Mouse (Mus musculus) splenic B cell, adult 2 months (primary cell): ENCODE measurements around the gene Fnip2.
"Not testable (repeated sequence)": the region's sequence is repeated elsewhere in the genome, so short reads cannot be mapped to it uniquely, and the experiment has no call there.

Experiments used
- DNase-seq: peaks from one replicate; pipeline ENCODE4 v3.0.0-alpha.2; 2011; ENCODE audit warnings: low read depth, low spot score
- H3K27me3 ChIP-seq: 2 replicates; pipeline ENCODE4 v1.6.1; 2012; ENCODE audit warnings: mild to moderate bottlenecking, low read length, moderate library complexity, mixed read lengths; ENCODE audit not compliant: control insufficient read depth, poor library complexity, insufficient read depth, severe bottlenecking
- H3K36me3 ChIP-seq: 2 replicates; pipeline ENCODE4 v1.6.1; 2012; ENCODE audit warnings: mild to moderate bottlenecking, low read length, moderate library complexity, mixed read lengths; ENCODE audit not compliant: control insufficient read depth, poor library complexity, insufficient read depth, severe bottlenecking

Gene Fnip2

DNA sequence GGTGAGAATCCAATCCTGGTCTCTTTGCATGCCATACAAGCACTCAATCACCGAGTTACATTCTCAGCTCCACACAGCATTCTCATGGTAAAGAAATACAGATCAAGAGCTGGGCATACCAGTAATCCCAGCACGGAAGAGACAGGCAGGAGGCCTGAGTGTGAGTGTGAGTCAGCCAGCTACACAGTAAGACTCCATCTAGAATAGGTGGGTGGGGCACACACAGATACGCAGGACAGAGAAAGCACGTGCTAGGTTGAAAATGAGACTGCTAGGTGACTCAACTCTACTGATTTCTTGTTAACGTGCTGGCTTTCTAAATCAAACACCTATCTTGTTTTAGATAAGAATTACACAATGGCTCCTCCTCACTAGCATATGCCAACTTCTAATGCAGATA is 77.5 kb downstream of the Fnip2 start:
- Histone ChIP-seq H3K27me3 (no peaks in the 10 kb centered on the region), H3K36me3 (no peaks in the 10 kb centered on the region)
- DNase-seq, result no peak

DNA sequence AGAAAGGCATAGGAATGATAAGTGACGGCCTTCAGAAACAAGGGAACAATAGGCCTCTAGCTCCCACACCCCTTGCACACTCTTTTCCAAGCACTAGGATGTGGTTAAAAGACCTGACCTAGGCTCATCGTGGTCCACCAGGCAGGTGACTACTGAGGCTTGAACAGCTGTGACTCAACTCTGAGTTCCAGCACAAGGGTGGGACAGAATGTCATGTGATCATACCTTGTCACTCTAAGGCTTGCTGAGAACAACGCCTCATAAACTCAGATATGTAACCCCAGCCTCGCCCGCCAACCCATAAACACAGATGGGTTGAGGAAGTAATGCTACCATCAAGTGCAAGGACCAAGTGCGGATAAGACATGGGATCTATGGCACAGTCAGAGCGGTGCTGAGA is 79.6 kb downstream of the Fnip2 start:
- Histone ChIP-seq H3K27me3 (no peaks in the 10 kb centered on the region), H3K36me3 (no peaks in the 10 kb centered on the region)
- no peak for DNase-seq

DNA sequence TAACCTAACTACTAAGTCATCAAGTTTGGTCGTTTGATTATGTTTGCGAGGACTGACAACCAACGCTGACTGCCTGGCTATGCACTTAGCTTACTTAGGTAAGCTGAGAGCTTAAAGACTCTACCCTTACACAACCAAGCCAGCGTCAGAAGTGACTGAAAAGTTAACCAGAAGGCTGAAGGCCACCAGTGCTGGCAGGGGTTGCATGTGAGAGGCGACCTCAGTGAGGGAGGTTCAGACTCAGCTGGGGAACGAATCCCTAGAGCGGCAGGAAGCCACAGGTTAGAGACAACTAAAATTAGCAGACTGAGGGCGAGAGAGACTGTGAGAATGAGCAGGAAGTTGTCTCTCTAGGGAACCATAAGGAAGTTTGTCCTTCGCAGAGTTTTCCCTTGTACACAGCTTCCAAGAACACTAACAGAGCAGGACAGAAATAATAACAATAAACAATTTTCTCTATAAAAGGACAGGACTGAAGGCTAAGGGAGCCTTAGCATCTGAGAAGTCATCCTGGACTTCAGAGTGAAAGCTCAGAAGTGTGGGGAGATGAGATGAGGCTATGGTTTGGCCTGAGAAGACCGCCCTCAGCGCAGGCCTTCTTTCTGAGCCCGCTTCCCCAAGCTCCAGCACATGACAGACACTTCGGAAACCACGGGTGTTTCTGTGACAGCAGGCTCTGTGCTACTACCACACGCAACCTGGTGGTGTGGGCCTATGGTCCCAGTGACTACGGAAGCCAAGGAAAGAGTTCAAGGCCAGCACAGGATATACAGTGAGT is 83.1 kb downstream of the Fnip2 start:
- no peak for DNase-seq
- no peaks in the 10 kb centered on the region for H3K36me3 ChIP-seq
- H3K27me3 ChIP-seq, result no peaks in the 10 kb centered on the region

DNA sequence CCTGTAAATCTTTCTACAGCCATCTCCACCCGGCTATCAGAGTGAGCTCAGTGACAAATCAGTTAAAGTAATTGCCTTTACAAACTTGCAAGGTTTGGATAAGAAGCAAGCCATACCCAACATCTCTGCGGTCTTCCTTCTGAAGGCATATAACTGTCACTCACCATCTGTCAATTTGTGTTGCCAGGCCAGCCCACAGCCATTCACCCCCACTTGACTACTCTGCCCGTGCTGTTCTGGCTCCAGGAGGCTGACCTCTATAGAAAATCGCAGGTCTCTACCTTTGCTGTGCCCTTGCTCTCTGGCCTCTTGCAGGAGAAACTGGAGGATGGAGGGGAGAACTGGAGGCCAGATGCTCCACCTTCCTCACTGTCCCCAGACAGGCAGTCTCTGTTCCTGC is 88.7 kb downstream of the Fnip2 start:
- H3K36me3 ChIP-seq, result no peaks in the 10 kb centered on the region
- H3K27me3 ChIP-seq, result no peaks in the 10 kb centered on the region
- DNase-seq, result no peak

DNA sequence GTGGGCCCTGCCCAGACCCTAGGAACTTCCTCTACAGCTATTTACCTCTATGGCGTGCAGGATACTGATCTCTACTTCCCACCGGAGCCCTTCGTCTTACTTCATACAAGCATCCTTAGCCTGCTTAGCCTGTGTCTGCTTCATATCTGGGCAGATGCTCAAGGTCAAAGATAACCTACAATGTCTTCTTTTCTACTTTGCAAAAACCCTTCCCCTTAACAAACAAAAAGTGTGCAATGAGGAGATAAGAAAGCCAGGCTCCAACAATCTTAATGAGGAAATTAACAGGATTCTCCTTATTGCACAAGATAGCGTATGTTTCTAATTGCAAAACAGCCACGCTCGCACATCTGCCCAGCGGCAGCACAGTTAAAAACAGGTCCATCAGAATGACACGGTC is 89.2 kb downstream of the Fnip2 start:
- Histone ChIP-seq H3K36me3 (no peaks in the 10 kb centered on the region), H3K27me3 (no peaks in the 10 kb centered on the region)
- no peak for DNase-seq

DNA sequence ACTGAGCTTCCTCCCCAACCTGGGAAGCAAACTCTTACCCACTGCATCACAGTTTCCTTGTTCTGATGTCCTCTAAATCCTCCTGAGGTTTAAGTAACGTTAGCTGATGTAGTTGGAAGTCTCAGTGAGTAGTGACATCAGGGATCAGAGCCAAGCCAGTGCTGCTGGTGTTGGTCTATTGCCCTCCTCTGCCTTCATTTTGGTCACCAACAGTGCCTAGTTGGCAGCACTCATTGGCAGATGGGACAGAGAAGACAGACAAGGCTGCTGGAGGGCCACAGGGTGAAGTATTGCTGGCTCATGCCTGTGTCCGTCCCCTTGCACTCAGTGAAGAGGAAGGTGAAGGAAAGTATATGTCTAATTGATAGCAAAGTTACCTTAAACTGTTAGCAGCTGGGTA is 91.6 kb downstream of the Fnip2 start:
- DNase-seq, result no peak
- Histone ChIP-seq H3K27me3 (no peaks in the 10 kb centered on the region), H3K36me3 (no peaks in the 10 kb centered on the region)

DNA sequence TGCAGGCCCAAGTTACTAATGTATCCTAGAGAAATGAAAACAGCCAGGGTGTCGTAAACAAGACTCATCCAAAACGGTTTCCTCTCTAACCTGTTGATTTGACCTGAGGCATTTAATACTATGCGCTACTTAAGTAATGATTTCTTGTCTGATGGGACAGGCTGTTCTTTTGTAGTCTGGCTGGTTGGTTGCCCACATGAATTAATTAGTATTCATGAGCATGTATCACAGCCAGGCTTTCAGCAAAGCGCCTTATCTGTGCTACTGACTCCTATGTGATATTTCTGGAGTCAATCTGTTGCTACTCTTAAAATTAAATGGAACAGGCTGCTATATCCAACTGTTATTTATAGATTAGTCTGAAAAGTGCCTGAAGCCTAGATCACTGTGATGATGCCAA is 92.7 kb downstream of the Fnip2 start:
- Histone ChIP-seq H3K36me3 (no peaks in the 10 kb centered on the region), H3K27me3 (no peaks in the 10 kb centered on the region)
- DNase-seq, result no peak

DNA sequence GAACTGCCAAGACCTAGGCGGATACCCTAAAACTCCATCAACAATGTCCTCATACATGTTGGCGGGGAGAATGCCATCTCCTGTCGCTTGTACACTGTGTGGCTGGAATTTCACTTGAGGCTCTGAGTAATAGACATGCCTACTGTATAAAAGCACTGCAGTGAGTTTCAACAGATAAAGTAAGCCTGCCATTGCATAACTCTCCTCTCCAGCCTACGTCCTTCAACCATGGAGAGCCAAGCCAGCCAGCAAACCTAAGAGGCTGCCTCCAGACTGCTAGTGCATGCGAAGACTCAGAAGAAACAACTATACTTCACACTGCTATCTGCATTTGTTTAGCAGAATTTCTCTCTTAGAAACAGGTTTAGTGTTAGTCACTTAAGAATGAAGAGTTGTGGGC is 95.2 kb downstream of the Fnip2 start:
- no peaks in the 10 kb centered on the region for H3K27me3 ChIP-seq
- no peak for DNase-seq
- H3K36me3 ChIP-seq, result no peaks in the 10 kb centered on the region

DNA sequence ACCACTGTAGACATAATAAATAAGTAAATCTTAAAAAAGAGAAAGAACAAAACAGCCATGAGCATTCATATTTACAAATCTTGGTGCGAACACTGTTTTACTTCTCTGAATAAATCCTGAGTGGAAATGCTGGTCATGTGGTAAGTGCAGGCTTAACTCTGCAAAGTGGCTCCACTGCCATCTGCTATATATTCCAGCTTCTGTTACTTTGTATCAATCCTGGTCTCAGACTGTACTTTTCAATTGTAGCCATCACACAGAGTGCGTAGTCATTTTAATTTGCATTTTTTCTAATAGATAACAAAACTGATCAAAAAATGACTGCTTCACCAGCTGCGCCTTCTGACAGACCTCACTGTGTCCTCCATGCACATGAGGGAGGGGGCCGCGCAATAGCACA is 98.2 kb downstream of the Fnip2 start:
- no peak for DNase-seq
- no peaks in the 10 kb centered on the region for H3K27me3 ChIP-seq
- H3K36me3 ChIP-seq, result no peaks in the 10 kb centered on the region

DNA sequence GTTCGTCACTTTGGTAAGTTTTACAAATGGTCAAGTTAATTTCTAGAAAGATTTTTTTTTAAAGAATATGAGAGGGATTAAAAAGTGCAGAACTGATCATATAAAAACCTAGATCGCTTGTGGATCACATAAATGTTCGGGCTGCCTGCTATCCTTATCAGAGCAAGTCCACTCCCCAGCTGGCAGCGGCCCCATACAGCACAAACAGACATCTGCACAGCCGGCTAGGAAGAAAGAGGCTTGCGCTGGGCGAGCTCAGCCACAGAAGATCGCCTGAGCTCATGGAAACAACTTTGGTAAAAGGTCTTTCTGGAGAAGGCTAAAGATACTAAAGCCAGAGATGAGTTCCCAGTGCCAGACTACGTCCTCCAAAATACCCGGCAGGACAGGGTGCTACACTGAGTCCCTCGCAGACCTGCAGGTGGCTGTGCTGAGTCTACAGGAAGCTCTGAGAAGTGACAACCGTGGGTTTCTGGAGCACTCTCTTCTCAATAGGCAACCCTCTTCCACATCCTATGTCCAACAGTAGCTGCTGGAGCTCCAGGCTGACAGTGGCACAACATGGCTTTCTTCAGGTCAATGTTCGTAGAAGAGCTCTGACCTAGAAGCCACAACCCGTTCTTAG is 108.8 kb downstream of the Fnip2 start:
- Histone ChIP-seq H3K27me3 (no peaks in the 10 kb centered on the region), H3K36me3 (no peaks in the 10 kb centered on the region)

DNA sequence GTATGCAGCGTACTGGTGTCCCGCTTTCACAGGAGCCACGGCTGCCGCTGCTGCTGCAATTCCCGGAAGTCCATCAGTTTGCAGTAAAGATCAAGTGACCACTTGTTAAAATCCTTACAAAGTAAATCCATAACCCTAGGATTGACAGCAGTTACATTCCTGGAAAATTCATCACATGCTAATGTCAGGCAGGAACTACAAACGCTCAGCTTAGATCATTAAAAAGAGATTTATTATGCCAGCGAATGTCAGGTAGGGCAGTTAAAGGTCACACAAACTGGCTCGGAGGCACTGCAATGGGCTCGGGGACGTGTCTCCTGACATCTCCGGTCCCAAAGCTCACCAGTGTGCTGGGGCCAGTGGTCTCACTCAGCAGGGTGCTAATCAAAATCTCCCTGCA is 111.8 kb downstream of the Fnip2 start:
- Histone ChIP-seq H3K27me3 (no peaks in the 10 kb centered on the region), H3K36me3 (no peaks in the 10 kb centered on the region)
- no peak for DNase-seq

More for the DNA sequence above, 108.8 kb downstream of the Fnip2 start:
- no peak for DNase-seq

DNA sequence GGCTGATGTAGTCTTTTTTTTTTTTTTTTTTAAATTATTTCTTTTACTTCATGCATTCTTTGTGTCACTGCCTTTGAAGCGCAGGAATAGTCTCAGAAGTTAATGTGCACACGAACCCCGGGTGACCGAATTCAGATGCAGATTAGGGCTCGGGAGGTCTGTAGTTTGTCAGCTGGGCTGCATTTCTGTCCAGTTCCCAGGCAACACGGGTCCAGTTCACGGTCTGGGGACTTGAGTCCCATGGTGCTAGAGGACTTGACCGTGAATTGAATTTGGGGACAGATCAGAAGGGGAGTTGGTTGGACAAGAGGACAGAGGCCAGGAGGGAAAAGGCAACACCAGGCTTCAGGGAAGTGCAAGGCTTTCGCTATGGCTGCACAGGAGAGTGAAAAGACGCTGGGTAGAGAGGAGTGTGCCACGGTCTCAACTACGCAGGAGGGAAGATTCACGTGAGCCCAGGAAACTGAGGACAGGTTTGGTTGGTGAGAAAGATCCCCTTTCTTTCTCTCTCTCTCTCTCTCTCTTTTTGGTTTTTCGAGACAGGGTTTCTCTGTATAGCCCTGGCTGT is 114.8 kb downstream of the Fnip2 start:
- H3K27me3 ChIP-seq, result no peaks in the 10 kb centered on the region
- DNase-seq, result no peak
- no peaks in the 10 kb centered on the region for H3K36me3 ChIP-seq

DNA sequence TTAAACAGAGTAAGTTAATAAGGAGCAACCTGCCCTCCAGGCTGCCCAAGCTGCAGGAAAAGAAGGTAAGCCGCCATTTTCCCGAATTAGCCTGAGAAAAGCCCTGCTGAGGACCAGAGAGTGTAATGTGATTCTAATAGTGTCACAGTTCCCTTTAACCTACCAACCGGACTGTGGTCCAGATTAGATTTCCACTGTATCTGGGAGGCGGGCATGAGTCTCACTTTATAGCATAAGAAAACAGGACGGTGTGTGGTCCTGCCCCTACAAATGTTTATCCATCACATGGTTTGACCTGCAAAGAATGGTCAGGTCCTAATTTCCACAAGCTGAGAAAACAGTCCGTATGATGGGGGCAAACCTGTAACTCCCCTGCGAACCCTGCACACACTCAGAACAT is 118.2 kb downstream of the Fnip2 start:
- DNase-seq, result no peak
- no peaks in the 10 kb centered on the region for H3K36me3 ChIP-seq
- H3K27me3 ChIP-seq, result no peaks in the 10 kb centered on the region

DNA sequence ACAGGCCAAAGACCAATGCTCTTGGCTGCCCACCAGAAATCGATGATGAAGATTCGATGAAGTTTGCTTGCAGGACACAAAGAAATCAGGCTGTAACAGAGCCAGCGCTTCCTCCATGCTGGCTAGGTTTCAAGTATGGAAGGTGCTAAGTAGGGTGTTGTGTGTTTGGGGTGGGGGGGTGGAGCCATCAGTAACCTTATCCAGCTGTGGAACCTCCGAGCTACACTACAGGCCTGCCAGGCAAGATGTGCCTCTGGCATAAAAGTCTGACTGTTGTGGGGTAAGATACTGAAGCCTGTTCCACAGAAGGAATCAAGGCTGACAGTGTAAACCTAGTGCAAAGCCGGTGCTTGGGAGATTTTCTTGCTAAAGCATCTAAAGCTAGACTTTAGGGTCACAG is 119.2 kb downstream of the Fnip2 start:
- Histone ChIP-seq H3K27me3 (no peaks in the 10 kb centered on the region), H3K36me3 (no peaks in the 10 kb centered on the region)
- DNase-seq, result no peak

DNA sequence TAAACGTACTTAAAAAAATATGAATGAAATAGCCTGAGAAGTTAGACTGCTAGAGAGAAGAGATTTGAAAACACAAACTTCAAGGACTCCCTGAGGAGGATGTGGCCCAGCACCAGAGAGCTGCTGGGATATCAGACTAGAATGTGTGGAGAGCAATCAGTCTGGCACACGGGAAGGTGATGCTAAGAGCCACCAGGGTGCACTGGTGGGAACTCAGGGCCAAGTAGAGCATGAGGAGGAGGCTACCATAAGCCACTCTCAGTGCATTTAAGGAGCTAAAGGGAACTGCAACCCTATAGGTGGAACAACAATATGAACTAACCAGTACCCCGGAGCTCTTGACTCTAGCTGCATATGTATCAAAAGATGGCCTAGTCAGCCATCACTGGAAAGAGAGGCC is 120.9 kb downstream of the Fnip2 start:
- not testable (repeated sequence) for H3K27me3 ChIP-seq, DNase-seq, H3K36me3 ChIP-seq
